Mouse (Mus musculus): ENCODE results near the gene Ttn. TPM values are rescaled to one million over a fixed set of nuclear protein-coding genes. Genes with fewer than 3 reads are reported as not detected.

Ttn gene
- polyA plus RNA-seq, 1 experiment from 2014 or later: 694 TPM

DNA sequence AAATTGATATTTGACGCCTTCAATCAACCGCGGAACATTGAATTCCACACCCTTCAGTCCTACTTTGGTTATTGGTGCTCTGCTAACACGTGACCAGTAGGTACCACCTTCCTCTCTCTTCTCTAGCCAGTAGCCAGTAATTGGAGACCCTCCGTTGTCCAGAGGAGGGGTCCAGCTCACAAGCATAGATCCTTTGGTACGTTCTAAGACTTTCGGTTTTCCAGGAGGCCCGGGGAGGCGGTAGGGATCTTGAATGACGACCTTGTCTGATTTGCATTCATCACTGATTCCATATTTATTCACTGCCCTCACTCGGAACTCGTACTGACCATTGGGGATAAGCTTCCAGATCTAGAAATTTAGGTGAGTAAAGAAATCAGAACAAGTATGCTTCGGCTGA, 201.6 kb downstream of the Ttn start:
- Histone ChIP-seq H3K4me1 (replicated peaks) (no peaks in the 10 kb centered on the region), H3K27ac (no peak overlapping the region), H3K27me3 (no peaks in the 10 kb centered on the region), H3K36me3 (peaks cover 83% of the 10 kb centered on the region), H3K9me3 (replicated peaks) (no peaks in the 10 kb centered on the region), H3K4me3 (no peak overlapping the region), H3K4me2 (no peak overlapping the region), H3K9ac (no peak overlapping the region)
- ATAC-seq (replicated peaks; ENCODE audit: insufficient number of reproducible peaks, insufficient read depth, low FRiP score, low read depth): no peak
- WGBS: 90% methylated on average over 13 of the region's 13 CpGs

GRCm38 (mm10) chr2:76769831-76770230, 212.5 kb downstream of the Ttn start:
- no peak for ATAC-seq (replicated peaks; ENCODE audit: insufficient number of reproducible peaks, insufficient read depth, low FRiP score, low read depth)
- no peaks in the 10 kb centered on the region for H3K9me3 ChIP-seq (replicated peaks)
- no peaks in the 10 kb centered on the region for H3K27me3 ChIP-seq
- no peaks in the 10 kb centered on the region for H3K4me1 ChIP-seq (replicated peaks)
- no peak overlapping the region for H3K27ac ChIP-seq
- no peak overlapping the region for H3K4me3 ChIP-seq
- 90% methylated on average over 10 of the region's 10 CpGs for WGBS
- peaks cover 88% of the 10 kb centered on the region for H3K36me3 ChIP-seq
- H3K9ac ChIP-seq: no peak overlapping the region
- no peak overlapping the region for H3K4me2 ChIP-seq

DNA sequence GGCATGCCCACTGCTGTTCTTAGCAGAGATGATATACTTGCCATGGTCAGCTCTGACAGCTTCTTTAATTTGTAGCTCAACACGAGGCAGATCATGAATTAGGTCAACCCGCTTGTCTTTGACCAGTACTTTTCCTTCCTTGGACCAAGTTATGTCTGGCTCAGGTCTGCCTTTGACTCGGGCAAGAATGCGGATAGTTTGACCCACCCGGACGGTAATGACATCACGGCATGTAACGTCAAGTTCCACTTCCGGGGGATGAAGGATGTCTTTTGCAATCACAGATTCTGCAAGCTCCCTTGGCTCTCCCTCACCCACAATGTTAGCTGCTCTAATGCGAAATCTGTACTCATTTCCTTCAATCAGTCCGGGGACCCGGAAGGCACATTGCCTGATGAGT, 215.1 kb downstream of the Ttn start:
- Histone ChIP-seq H3K4me3 (no peak overlapping the region), H3K4me2 (no peak overlapping the region), H3K27me3 (no peaks in the 10 kb centered on the region), H3K9me3 (replicated peaks) (no peaks in the 10 kb centered on the region), H3K36me3 (peaks cover 94% of the 10 kb centered on the region), H3K27ac (no peak overlapping the region), H3K4me1 (replicated peaks) (no peaks in the 10 kb centered on the region), H3K9ac (no peak overlapping the region)
- 87% methylated on average over 12 of the region's 12 CpGs for WGBS
- no peak for ATAC-seq (replicated peaks; ENCODE audit: insufficient number of reproducible peaks, insufficient read depth, low FRiP score, low read depth)

GRCm38 (mm10) chr2:76764526-76764925, 217.8 kb downstream of the Ttn start:
- Histone ChIP-seq H3K4me3 (no peak overlapping the region), H3K4me1 (replicated peaks) (no peaks in the 10 kb centered on the region), H3K36me3 (peaks cover 91% of the 10 kb centered on the region), H3K27ac (no peak overlapping the region), H3K4me2 (no peak overlapping the region), H3K9me3 (replicated peaks) (no peaks in the 10 kb centered on the region), H3K9ac (no peak overlapping the region), H3K27me3 (no peaks in the 10 kb centered on the region)
- no peak for ATAC-seq (replicated peaks; ENCODE audit: insufficient number of reproducible peaks, insufficient read depth, low FRiP score, low read depth)
- WGBS: 86% methylated on average over 13 of the region's 13 CpGs

- WGBS: 82% methylated on average over 6 of the region's 6 CpGs
- Histone ChIP-seq H3K4me1 (replicated peaks) (no peaks in the 10 kb centered on the region), H3K9me3 (replicated peaks) (0 out of 2 replicates have a peak, but pooled peaks cover 2% of the 10 kb centered on the region), H3K27ac (no peak overlapping the region), H3K4me2 (no peak overlapping the region), H3K36me3 (peaks cover 88% of the 10 kb centered on the region), H3K4me3 (no peak overlapping the region), H3K9ac (no peak overlapping the region), H3K27me3 (no peaks in the 10 kb centered on the region)
- ATAC-seq (replicated peaks; ENCODE audit: insufficient number of reproducible peaks, insufficient read depth, low FRiP score, low read depth): no peak
Measured at GRCm38 (mm10) chr2:76762154-76762553, 220.2 kb downstream of the Ttn start.

DNA sequence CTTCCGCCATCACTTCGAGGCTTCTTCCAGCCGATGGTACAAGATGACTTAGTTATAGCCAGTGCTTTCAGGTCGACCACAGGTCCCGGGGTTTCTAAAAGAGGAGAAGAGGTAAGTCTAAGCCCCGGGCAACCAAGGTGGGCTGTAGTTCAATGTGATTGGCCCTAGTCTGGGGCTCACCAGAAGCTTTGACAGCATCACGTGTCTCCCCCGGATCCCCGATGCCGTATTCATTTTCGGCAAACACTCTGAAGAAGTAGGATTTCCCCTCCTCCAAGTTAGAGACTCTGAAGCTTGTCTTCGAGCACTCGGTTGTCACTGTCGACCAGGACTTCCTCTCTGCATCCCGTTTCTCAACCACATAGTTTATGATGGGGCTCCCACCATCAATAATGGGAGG, 225.9 kb downstream of the Ttn start:
- Histone ChIP-seq H3K9ac (no peak overlapping the region), H3K4me2 (no peak overlapping the region), H3K4me1 (replicated peaks) (no peaks in the 10 kb centered on the region), H3K4me3 (no peak overlapping the region), H3K27ac (no peak overlapping the region), H3K36me3 (peaks cover 90% of the 10 kb centered on the region), H3K9me3 (replicated peaks) (0 out of 2 replicates have a peak, but pooled peaks cover 2% of the 10 kb centered on the region), H3K27me3 (no peaks in the 10 kb centered on the region)
- no peak for ATAC-seq (replicated peaks; ENCODE audit: insufficient number of reproducible peaks, insufficient read depth, low FRiP score, low read depth)
- 87% methylated on average over 15 of the region's 15 CpGs for WGBS

DNA sequence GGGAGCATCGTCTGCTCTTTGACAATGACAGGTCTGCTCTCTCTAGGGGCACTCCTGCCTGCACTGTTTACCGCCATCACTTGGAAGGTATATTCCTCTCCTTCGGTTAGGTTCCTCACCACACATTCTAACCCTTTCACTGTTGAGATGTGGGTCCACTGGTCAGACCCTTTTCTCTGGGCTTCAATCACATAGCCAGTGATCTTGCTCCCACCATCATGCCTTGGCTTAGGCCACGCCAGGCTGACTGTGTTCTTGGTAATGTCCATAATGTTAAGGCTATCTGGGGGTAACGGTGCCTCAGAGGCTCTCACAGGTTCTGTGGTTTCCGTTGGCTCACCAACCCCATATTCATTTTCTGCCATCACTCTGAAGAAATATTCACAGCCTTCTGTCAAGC, 230.4 kb downstream of the Ttn start:
- Histone ChIP-seq H3K27me3 (no peaks in the 10 kb centered on the region), H3K9me3 (replicated peaks) (no peaks in the 10 kb centered on the region), H3K4me1 (replicated peaks) (no peaks in the 10 kb centered on the region), H3K36me3 (peaks cover 95% of the 10 kb centered on the region), H3K27ac (no peak overlapping the region), H3K4me3 (no peak overlapping the region), H3K4me2 (no peak overlapping the region), H3K9ac (no peak overlapping the region)
- 82% methylated on average over 6 of the region's 6 CpGs for WGBS
- ATAC-seq (replicated peaks; ENCODE audit: insufficient number of reproducible peaks, insufficient read depth, low FRiP score, low read depth): no peak

- Histone ChIP-seq H3K27me3 (no peaks in the 10 kb centered on the region), H3K36me3 (peaks cover 99% of the 10 kb centered on the region), H3K9me3 (replicated peaks) (no peaks in the 10 kb centered on the region), H3K4me2 (no peak overlapping the region), H3K27ac (no peak overlapping the region), H3K4me3 (no peak overlapping the region), H3K9ac (no peak overlapping the region), H3K4me1 (replicated peaks) (no peaks in the 10 kb centered on the region)
- ATAC-seq (replicated peaks; ENCODE audit: insufficient number of reproducible peaks, insufficient read depth, low FRiP score, low read depth): no peak
- WGBS: 81% methylated on average over 21 of the region's 21 CpGs
Measured at GRCm38 (mm10) chr2:76749341-76750110, 232.8 kb downstream of the Ttn start.

- no peak overlapping the region for H3K4me2 ChIP-seq
- peaks cover 99% of the 10 kb centered on the region for H3K36me3 ChIP-seq
- ATAC-seq (replicated peaks; ENCODE audit: insufficient number of reproducible peaks, insufficient read depth, low FRiP score, low read depth): no peak
- no peak overlapping the region for H3K27ac ChIP-seq
- no peak overlapping the region for H3K9ac ChIP-seq
- WGBS: 86% methylated on average over 14 of the region's 14 CpGs
- no peaks in the 10 kb centered on the region for H3K4me1 ChIP-seq (replicated peaks)
- no peaks in the 10 kb centered on the region for H3K9me3 ChIP-seq (replicated peaks)
- H3K4me3 ChIP-seq: no peak overlapping the region
- H3K27me3 ChIP-seq: no peaks in the 10 kb centered on the region
Measured at GRCm38 (mm10) chr2:76748696-76749095, 233.7 kb downstream of the Ttn start.

- no peak for ATAC-seq (replicated peaks; ENCODE audit: insufficient number of reproducible peaks, insufficient read depth, low FRiP score, low read depth)
- no peaks in the 10 kb centered on the region for H3K4me1 ChIP-seq (replicated peaks)
- H3K27me3 ChIP-seq: no peaks in the 10 kb centered on the region
- H3K4me2 ChIP-seq: no peak overlapping the region
- H3K9ac ChIP-seq: no peak overlapping the region
- peaks cover 97% of the 10 kb centered on the region for H3K36me3 ChIP-seq
- H3K9me3 ChIP-seq (replicated peaks): no peaks in the 10 kb centered on the region
- no peak overlapping the region for H3K4me3 ChIP-seq
- no peak overlapping the region for H3K27ac ChIP-seq
- WGBS: 93% methylated on average over 14 of the region's 14 CpGs
Measured at GRCm38 (mm10) chr2:76719650-76720049, 262.7 kb downstream of the Ttn start.

DNA sequence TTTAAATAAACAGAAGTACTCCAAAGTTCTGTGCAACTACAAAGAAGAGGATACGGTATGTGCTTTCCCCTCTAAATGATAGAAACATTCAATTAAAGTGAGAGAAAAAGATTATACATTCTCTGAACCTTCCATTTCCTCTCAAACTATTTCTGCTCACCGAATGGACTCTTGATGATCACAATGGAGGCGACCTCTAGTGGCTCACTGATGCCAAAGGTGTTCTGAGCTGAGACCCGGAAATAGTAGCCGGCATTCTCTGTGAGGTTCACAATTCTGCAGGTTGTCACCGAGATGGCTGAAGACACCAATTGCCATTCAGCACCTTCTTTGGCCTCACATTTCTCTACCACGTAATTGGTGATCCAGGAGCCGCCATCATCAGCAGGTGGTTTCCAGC, 267.4 kb downstream of the Ttn start:
- H3K4me2 ChIP-seq: no peak overlapping the region

DNA sequence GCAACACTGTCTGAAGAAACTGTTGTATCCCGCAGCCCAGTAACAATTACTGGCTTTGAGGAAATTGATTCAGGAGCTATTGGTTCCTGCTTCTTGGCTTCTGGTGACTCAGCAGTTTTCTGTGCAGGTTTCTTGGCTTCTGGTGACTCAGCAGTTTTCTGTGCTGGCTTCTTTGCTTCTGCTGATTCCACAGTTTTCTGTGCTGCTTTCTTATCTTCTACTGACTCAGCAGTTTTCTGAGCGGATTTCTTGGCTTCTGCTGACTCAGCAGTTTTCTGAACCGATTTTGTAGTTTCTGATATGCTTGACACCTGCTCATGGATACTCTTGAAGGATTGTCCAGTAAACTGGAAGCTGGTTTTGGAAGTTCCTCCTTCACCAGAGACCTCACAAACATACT, 273.8 kb downstream of the Ttn start:
- Histone ChIP-seq H3K9ac (no peak overlapping the region), H3K27ac (no peak overlapping the region), H3K27me3 (no peaks in the 10 kb centered on the region), H3K36me3 (peaks cover 97% of the 10 kb centered on the region), H3K4me2 (no peak overlapping the region), H3K4me3 (no peak overlapping the region), H3K4me1 (replicated peaks) (no peaks in the 10 kb centered on the region), H3K9me3 (replicated peaks) (no peaks in the 10 kb centered on the region)
- ATAC-seq (replicated peaks; ENCODE audit: insufficient number of reproducible peaks, insufficient read depth, low FRiP score, low read depth): no peak
- WGBS: 75% methylated on average over 3 of the region's 3 CpGs

More for the DNA sequence above, 267.4 kb downstream of the Ttn start:
- no peak for ATAC-seq (replicated peaks; ENCODE audit: insufficient number of reproducible peaks, insufficient read depth, low FRiP score, low read depth)
- Histone ChIP-seq H3K27me3 (no peaks in the 10 kb centered on the region), H3K4me3 (no peak overlapping the region), H3K9me3 (replicated peaks) (no peaks in the 10 kb centered on the region), H3K36me3 (peaks cover 99% of the 10 kb centered on the region), H3K27ac (no peak overlapping the region), H3K4me1 (replicated peaks) (no peaks in the 10 kb centered on the region), H3K9ac (no peak overlapping the region)
- WGBS: 66% methylated on average over 8 of the region's 8 CpGs
